Mouse (Mus musculus) telencephalon, adult 2 months (tissue): ENCODE measurements around the gene Lenep.
"Not testable (repeated sequence)": the region's sequence is repeated elsewhere in the genome, so short reads cannot be mapped to it uniquely, and the experiment has no call there.

Source experiments
- DNase-seq: peaks from one replicate; pipeline ENCODE4 v3.0.0-alpha.2; 2011; ENCODE audit warnings: low read depth, low spot score

The Lenep gene

DNA sequence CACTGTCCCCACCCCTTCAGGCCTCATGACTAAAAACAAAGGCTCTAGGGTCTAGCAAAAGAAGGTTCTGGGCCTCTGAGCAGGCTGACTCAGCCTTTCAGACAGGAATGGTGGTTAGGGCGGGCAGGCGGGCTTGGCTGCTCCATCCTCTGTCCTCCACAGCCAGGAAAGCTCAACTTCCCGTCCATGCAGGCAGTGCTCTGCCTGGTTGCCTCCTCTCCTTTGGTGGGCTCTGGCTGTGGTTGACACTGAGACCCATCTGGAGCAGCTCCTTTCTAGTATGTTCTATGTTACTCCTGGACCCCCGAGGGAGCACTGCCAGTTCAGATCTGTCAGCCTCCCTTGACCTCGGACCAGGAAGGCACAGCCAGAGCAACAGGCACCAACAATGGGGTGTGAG, at the start of gene Lenep:
Gene Lenep, minus strand, starts transcription at position 101 of the 400 bp plus-strand sequence.
- no peak for DNase-seq

DNA sequence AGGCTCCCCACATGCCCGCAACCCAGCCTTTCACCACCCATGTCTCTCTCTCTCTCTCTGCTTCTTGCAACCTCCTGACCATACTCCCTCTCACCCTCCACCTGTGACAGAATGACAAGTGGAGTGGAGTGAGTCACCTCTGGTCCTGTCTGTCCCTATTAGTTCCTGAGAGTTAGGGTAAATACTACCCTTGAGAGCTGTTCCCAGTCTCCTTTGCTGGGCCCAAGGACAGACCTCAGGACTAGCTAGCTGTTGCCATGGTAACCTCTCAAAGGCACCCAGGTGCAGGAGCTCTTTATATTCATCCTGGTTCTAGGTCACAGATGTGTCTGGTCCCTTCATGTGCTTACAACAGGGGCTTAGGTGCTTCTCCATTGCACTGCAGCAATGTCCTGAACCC, 49.3 kb upstream of the Lenep start:
- DNase-seq = no peak

DNA sequence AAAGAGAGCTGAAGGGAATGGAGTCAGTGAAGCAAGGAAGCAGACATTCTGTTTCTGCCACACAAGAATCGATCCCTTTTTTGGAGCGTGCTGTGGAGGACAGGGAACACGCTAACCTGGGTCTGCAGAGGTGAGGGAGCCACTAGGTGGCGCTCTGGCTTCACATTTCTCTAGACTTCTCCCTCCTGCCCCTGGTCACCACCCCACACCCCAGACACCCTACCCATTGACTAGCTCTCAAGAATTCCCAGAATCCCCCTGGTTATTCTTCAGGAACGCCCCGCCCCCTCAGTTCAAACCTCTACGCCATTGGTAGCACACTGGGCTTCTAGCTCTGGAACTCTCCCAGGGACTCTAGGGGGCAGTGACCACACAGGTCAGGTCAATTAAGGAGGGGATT, 46.9 kb upstream of the Lenep start:
- no peak for DNase-seq

DNA sequence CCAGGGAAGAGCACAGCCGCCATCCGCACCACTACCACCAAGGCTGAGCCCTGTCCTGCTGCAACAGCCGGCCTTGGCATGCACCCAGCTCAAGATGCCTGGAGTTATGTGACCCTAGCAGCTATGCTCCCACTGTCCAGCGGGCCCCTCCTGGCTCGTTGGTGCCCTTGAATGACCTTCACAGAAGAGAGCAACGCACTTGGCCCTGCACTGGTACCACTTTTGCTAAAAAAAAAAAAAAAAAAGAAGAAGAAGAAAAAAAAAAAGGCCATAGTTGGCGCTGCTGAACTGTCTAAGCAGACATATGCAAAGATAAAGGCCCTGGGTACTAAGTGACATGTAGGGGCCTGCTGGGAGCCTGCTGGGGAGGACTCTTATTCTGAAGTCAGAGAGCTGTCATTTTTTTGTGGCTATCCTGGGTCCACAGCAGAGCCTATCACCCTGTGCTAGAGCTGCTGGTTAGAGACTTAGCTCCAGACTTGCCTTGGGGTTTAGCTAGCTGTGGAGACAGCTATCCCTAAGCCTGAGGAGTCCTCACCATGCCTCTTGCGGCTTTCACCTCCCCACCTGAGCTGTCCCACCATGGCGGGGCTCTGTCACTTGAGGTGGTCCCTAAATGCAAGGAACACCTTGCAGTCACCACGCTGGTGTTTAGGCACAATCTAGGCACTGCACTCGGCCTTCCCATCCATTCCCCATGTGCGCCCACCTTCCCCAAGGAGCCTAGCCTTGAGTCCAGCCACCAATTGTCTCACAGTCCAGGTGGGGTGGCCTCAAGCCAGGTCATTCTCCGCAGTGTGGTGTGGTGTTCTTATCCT, 46.3 kb upstream of the Lenep start:
- no peak for DNase-seq

DNA sequence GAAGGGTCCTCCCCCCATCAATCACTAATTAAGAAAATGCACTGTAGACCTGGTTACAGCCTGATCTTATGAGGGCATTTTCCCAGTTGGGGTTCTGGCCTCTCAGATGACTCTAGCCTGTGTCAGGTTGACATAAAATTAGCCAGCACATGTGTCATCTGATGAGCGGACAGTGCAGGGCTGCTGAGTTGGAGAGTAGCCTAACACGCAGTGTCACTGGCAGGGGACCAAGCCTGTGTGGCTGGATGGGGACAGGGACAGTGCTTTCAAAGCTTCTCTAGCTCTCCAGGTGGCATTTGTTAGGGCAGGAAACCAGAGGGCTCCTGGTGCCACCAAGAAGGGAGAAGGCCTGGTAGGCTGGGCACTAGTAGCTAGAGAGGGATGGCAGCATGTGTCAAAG, 38.1 kb upstream of the Lenep start:
- DNase-seq = no peak

DNA sequence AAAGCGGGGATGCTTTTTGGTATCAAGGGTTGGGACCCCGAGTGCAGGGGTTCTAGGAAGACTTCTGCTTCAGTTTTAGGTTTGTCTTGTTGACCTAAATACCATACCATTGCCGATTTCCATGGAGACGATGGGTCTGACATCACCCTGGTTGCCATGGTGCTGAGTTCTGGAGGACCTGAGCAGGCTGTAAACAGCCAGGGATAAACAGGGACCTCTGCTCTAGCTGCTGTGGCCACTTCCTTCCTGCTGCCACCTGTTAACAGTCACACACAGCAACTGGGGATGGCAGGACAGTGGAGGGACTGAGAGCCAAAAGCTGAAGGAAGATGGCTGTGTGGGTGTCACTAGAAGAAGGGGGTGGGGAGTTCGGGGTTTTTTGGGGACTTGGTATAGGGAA, 34.7 kb upstream of the Lenep start:
- DNase-seq = no peak

DNA sequence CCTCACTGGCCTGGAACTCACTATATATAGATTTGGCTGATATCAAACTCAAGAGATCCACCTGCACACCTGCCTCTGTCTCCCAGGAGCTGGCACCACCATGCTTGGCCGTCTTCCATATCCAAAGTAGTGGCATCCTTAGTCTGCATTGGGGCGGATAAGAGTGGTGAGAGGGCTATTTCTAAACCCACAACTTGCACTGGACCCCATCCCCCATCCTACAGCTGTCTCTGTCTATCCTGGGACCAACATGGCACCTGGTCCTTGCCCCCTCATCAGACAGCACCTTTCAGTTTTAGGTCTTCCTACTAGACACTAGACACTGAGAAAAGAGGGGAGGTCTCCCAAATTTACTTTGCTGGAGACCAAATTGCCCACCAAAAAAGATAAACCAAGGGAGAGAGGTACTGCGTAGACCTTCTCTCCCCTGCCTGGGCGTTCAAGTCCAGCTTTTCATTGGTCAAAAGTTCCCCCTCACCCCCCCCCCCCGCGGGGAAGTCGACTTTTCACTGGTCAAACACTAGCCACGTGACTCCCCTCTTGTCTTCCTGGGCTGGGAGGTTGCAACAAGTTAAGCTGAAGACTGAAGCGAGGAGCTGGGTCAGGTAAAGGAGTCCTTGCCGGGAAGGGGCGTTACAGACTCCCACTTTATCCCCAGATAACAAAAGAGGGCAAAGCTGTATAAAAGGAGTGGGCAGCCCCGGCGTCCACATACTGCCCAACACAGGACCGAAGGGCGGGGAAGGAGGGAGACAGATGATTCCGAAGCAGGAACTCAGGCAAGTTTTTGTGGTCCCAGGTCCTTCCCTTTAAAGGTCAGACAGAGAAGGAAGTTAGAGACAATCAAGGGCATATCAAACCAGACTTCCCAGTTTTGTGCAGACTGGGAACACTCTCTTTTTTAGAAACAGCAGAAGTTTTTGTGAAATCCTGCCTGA, 33.9 kb upstream of the Lenep start, which contains the start of gene Pbxip1:
Gene Pbxip1, plus strand, starts transcription at position 531 of the 938 bp plus-strand sequence.
- no peak for DNase-seq

DNA sequence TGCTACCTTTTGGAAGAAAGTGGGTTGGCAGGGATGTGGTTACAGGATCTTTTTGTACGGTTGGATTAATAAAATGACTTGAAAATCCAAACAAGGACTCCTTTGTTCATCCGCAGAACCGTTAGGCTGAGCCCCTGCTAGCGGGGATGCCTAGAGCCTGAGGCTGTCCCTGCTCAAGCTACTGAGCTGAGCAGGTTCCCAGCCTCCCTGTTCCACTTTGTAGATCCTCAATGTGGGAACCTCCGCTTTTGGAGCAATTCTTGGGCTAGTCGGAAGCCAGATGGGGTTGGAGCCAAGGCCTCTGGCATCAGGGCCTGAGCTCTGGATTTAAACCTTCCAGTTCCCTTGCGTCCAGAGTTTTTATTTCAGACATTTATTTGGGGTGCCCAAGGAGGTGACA, 32.4 kb upstream of the Lenep start:
- no peak for DNase-seq

DNA sequence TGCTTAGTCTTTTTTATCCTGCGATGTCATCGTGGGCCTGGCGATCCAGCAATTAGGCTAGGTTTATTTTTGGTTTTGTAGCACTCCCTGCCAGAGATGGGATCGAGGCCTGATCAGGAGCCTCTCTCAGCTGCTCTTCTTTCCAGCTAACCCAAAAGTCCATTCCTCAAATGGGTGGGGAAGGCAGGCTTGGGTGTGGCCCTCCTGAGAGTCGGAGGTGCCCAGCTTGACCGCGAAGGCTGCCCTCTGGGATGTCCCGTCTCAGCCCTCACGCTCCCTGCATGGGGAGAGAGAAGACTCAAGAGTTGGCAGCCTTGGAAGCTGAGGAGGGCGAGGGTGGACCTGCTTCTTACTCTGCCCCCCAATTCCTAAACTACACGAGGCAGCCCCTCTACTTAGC, 31.9 kb upstream of the Lenep start:
- no peak for DNase-seq

DNA sequence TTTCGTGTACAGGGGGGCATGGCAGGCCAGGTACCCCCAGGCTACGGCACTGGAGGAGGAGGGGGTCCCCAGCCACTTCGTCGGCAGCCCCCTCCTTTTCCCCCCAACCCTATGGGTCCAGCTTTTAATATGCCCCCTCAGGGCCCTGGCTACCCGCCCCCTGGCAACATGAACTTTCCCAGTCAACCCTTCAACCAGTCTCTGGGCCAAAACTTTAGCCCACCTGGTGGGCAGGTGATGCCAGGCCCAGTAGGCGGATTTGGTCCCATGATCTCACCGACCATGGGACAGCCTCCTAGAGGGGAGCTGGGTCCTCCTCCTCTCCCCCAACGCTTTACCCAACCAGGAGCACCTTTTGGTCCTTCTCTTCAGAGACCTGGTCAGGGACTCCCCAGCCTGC, 30.0 kb upstream of the Lenep start:
- DNase-seq = no peak

DNA sequence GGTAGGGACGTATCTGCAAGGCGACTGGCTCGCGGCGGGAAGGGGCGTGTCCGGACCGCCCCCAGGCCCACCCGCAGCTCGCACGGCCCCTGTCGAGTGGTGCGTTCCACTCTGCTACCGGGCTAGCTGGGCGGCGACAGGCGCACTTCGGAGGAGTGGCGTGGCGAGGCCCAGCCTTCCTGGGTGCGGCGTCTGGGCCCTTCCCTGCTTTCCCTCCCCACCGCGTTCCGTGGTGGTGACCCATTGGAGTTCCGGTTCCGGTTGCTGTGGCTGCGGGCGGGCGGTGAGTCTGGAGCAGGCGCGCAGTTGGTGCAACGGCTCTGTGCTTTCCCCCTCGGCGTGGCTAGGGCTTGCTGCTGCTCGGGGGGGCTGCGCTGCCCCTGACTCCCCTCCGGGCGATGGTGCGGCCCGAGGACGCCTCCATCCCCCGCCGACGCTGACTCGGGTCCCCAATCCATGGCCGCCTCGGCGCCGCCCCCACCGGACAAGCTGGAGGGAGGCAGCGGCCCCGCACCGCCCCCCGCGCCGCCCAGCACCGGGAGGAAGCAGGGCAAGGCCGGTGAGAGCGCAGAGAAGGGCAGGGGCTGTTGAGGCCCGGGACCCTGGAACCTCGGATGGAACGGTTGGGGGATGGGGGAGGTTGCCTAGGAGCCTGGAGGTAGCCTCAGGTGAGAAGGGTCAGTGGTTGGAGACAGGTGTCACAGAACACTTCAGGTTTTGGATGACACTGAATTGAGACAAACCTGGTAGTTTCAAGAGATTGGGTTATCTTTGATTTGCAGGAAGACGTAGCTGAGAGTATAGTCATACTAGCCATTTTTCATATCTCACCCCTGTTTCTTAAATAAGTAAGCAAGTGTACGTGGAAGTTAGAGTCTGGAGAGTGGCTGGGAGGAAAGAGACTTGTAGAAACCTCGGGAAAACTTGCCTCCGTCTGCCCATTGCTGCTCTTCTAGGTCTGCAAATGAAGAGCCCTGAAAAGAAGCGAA, 27.9 kb upstream of the Lenep start, which contains the start of gene Pygo2:
Gene Pygo2, plus strand, starts transcription at position 44 of the 989 bp plus-strand sequence.
- DNase-seq = peak; percentile 95

DNA sequence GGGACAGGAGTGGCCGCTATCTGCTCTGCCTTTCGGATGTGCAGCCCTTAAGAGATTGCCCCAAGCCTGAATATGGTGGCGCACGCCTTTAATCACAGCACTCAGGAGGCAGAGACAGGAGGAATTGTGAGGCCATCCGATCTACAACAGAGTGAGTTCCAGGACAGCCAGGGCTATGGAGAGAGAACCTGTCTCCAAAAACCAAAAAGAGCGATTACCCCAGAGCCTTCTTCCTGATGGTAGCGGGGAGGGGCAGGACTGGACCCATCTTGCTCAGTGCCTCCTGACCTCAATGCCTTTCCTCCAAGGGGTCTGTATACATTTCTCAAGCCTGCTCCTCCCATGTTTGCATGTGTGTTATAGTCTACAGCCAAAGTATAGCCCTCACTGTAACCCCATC, 26.4 kb upstream of the Lenep start:
- DNase-seq = not testable (repeated sequence)

DNA sequence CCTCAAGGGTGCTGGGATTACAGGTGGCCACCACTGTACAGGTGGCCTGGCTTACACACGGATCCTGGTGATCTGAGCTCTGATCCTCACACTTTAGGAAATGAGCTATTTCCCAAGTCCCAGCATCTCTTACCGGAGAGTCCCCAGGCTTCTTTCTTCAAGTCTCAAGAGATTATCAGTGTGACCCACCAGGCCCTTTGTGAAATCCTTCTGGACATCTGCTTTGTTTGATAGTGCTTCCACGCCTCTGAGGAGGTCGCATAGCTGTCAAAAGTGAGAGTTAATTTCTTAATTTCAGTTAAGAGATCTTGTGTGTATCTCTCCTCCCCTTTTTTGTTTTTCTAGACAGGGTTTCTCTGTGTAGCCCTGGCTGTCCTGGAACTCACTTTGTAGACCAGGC, 23.3 kb upstream of the Lenep start:
- DNase-seq = no peak

DNA sequence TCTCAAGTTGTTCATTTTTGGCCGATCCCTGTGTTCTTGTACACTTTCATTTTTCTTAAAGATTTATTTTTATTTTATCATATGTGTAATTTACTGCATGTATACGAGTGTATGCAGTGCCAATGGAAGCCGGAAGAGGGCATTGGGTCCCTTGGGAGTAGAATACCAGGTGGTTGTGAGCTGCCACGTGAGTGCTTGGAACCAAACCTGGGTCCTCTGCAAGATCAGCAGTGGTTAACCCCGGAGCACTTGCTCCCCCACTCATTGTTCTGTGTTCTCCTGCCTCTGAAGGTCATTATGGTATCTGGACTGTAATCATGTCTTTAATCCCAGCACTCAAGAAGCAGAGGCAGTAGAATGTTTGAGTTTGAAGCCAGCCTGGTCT, 22.5 kb upstream of the Lenep start:
- DNase-seq = no peak

DNA sequence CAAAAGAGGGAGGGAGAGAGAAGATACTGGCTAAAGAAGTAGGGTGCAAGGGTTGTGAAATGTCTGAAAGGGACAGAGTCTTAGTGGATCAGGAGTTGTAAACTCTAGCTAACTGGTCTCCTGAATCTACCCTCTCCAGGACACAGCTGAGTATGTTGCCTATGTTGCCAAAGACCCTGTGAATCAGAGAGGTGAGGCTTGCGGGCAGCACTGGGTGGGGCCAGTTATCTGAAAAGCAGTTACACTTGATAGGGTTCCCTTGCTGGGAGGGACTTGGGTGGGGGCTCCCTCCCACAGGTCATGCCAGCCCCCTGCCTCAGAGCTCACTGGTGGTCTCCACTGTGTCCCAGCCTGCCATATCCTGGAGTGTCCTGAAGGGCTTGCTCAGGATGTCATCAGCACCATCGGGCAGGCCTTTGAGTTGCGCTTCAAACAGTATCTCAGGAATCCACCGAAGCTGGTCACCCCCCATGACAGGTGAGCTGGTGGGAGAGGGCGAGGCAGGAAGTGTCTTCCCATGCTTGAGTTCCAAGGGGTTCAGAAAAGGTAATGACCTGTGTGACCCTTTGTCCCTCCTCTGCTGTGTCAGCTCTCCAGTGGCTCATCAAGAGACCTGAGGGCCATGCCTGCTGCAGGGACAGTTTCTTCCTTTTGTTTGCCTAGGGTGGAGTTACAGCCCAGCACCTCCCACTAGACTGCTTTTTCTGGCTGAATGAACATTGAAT, 22.0 kb upstream of the Lenep start:
- no peak for DNase-seq

DNA sequence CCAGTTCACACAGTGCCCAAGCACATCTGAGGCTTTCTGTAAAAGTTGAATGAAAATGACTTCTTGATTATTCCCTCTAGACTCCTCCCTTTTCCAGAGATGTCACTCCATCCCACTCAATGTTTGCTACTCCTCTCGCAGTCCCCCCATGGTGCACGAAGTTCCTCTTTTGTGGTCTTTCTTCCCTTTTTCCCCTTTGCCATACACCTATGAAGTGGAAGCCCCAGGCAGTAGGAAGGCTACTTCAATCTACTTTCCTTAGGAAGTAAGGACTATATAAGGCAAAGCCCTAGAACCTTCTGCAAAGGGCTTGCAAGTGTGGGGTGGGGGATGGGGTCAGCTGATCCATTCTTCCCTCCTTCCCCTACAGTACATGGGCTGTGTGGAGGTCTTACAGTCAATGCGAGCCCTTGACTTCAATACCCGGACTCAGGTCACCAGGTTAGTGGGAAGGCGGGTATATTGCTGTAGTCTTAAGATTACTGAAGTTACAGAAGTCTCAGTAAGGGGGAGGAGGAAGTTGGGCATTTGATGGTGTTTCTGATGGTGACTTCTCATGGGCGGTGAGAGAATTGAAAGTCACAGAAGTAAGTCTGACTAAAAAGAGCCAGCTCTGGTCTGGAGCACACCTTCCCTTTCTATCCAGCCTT, 20.1 kb upstream of the Lenep start:
- DNase-seq = no peak

DNA sequence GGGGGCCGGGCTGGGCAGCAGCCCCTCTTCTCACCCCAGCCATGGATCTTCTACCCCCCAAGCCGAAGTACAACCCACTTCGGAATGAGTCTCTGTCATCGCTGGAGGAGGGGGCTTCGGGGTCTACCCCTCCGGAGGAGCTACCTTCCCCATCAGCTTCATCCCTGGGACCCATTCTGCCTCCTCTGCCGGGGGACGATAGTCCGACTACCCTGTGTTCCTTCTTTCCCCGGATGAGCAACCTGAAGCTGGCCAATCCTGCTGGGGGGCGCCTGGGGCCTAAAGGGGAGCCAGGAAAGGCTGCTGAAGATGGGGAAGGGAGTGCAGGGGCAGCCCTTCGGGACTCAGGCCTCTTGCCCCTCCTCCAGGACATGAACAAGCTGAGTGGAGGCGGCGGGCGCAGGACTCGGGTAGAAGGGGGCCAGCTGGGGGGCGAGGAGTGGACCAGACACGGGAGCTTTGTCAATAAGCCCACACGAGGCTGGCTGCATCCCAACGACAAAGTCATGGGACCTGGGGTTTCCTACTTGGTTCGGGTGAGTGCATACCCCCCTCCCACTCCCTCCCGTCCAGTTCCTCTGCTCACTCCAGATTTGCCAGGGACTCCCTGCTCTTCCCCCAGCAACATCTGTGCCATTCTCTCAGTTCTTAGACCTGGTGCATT, 19.3 kb upstream of the Lenep start:
- no peak for DNase-seq

DNA sequence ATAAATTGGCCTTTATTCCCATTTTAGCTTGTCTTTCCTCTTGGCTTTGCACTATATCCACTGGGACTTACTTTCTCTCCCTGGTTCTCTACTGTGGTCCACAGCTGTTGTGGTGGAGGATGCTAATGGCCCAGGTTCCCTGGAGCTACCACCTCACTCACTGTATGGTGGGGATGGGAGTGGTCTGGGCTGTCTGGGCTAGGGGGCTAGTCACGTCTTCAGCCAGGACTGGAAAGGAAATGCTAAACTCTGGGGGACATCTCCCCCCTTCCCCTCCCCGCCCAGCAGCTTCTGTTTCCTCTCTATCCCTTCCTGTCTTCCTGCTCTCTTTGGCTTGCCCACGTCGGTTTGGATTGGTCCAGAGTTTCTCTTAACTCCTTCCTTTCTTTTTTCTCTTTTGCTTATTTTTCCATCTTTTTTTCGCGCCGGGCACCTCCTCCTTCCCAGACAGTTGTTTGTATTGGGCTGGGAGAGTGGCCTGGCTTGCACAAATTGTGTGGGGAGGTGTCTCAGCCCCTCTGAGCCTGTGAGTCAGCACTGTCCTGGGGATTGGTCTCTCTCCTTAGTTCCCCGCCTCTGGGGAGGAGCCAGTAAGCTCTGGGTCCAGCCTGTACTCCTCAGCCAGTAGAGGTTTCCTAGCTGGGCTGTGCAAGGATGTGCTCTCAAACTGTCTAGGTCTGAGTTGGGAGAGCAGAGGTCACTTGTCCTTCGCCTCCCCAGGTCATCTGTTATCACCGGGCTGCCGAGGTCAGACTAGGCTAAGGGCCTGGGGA, 18.6 kb upstream of the Lenep start:
- peak; percentile 72 for DNase-seq

DNA sequence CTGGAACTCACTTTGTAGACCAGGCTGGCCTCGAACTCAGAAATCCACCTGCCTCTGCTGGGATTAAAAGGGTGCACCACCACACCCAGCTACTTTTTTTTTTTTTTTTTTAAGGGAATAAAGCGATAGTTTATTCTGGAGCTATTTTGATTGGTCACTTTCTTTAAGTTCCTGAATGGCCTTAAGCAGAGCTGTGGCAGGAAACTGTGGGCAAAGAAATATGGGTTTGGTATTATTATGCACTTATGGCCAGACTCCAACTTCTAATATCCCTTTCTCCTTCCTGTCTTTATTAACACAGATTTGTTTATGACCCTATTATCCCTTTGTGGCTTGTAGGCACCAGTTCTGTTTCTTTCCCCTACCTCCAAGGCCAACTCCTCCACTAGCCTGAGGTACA, 17.8 kb upstream of the Lenep start:
- no peak for DNase-seq
